ENCODE assay signal across 12 mouse cellular contexts in the genomic region with DNA sequence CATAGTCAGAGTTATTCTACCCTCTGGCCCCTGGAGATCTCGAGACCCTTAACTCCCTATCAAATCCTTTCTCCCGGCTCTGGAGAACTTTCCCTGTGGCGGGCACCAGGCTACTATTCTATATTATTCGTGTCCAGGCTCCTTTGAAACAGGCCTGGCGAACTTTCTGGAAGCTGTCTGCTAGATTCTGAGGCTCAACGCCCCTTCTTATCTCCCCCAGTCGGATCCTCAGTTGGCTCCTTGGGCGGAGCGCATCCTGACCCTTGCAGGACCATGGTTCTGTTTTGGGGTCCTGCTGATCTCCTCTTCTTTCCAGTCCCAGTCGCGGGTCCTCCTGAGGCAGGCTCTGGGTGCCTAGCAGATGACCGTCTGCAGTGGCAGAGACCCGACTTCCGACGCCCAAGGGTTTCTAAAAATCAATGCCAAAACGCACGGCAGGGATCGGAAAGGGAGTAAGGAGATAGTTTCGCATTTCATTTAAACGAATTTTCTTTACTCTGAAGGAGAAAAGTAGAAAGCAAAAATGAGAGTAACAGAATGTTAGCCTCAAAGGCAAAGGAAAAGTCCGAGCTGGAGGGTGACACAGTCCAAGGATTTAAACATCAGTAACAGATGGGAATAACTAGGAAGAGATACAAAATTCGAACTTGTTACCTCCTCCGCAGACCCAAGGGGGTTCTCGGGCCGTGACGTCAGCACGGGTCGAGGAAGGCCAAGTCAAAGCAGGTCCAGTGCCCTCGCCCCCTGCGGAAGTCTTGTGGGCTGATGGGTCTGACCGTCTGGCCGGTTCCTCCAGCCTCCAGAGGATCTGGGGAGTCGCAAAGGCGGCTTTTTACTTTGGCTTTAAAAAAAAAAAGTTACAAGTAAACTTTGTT. TPM values are rescaled to one million over a fixed set of nuclear protein-coding genes. Genes with fewer than 3 reads are reported as not detected.
DNase-seq lines count a peak whose midpoint lies in the region; ATAC-seq lines count a peak whose summit lies in the region.
"Had no signal": no experiment of that assay in that cellular context is flagged by ENCODE, and none has a peak within 500 bp of the region (broad histone marks: within the 10 kb centered on the region; RNA-seq: fewer than 3 reads in every experiment).

No protein-coding gene starts in this region.

- DNase-seq in hindbrain, embryonic 14.5 days (ENCODE audit: low spot score) = no peak
- peak; percentile 57 for DNase-seq in embryo, embryonic 10.5 days (ENCODE audit: low spot score)
- peak; percentile 42 for DNase-seq in neural tube, embryonic 11.5 days (ENCODE audit: low spot score)
- DNase-seq in c-Kit-positive CD71-positive TER-119-positive erythroid progenitor cells, embryonic 14.5 days (ENCODE audit: low spot score) = no peak
- no peak for DNase-seq in ovary, postnatal 14 days (ENCODE audit: low spot score)
- DNase-seq: adrenal gland, adult 2 months; right cerebral cortex, postnatal 25 days had no signal

- ATAC-seq in hindbrain, embryonic 12.5 days (ENCODE audit: low FRiP score) = no peak
- ATAC-seq in hindbrain, embryonic 14.5 days (ENCODE audit: low FRiP score) = no peak
- ATAC-seq in forebrain, embryonic 13.5 days = no peak
- ATAC-seq in neural tube, embryonic 11.5 days (ENCODE audit: insufficient read depth, low FRiP score, low TSS enrichment) = no peak
- ATAC-seq in cerebellum, adult (ENCODE audit: insufficient number of reproducible peaks, low FRiP score, low TSS enrichment) = no peak

- H3K9me3 ChIP-seq in hindbrain, embryonic 12.5 days (replicated peaks) = no peaks in the 10 kb centered on the region
- H3K9me3 ChIP-seq in hindbrain, embryonic 14.5 days (ENCODE audit: control insufficient read depth, low read length) = no peaks in the 10 kb centered on the region
- no peaks in the 10 kb centered on the region for H3K9me3 ChIP-seq in forebrain, embryonic 13.5 days (replicated peaks)
- H3K9me3 ChIP-seq in neural tube, embryonic 11.5 days (ENCODE audit: control insufficient read depth, low read length) = no peaks in the 10 kb centered on the region

- H3K36me3 ChIP-seq in hindbrain, embryonic 12.5 days = no peaks in the 10 kb centered on the region
- H3K36me3 ChIP-seq in hindbrain, embryonic 14.5 days (replicated peaks; ENCODE audit: control insufficient read depth, insufficient read depth) = no peaks in the 10 kb centered on the region
- H3K36me3 ChIP-seq in forebrain, embryonic 13.5 days (ENCODE audit: poor library complexity, severe bottlenecking) = peaks cover 8% of the 10 kb centered on the region
- H3K36me3 ChIP-seq in neural tube, embryonic 11.5 days (ENCODE audit: control insufficient read depth, insufficient read depth, low read length) = no peaks in the 10 kb centered on the region
- H3K36me3 ChIP-seq: kidney, embryonic 15.5 days; limb, embryonic 12.5 days had no signal

- 2% methylated on average over 34 of the region's 34 CpGs for WGBS in hindbrain, embryonic 12.5 days
- WGBS in hindbrain, embryonic 14.5 days = 2% methylated on average over 34 of the region's 34 CpGs
- under 1% methylated on average over 34 of the region's 34 CpGs for WGBS in forebrain, embryonic 13.5 days
- under 1% methylated on average over 34 of the region's 34 CpGs for WGBS in neural tube, embryonic 11.5 days

- H3K9ac ChIP-seq in hindbrain, embryonic 12.5 days = no peak overlapping the region
- no peak overlapping the region for H3K9ac ChIP-seq in hindbrain, embryonic 14.5 days
- peak overlapping the region; percentile 97 for H3K9ac ChIP-seq in forebrain, embryonic 13.5 days
- no peak overlapping the region for H3K9ac ChIP-seq in neural tube, embryonic 11.5 days (ENCODE audit: low read length)
- H3K9ac ChIP-seq: kidney, embryonic 15.5 days; limb, embryonic 12.5 days had no signal

- peaks cover 98% of the 10 kb centered on the region for H3K27me3 ChIP-seq in hindbrain, embryonic 12.5 days
- H3K27me3 ChIP-seq in hindbrain, embryonic 14.5 days (ENCODE audit: control insufficient read depth, insufficient read depth, low read length) = peaks cover 100% of the 10 kb centered on the region
- peaks cover 95% of the 10 kb centered on the region for H3K27me3 ChIP-seq in forebrain, embryonic 13.5 days
- peaks cover 96% of the 10 kb centered on the region for H3K27me3 ChIP-seq in neural tube, embryonic 11.5 days (ENCODE audit: control insufficient read depth, insufficient read depth, low read length)

- H3K4me3 ChIP-seq in hindbrain, embryonic 12.5 days = no peak overlapping the region
- no peak overlapping the region for H3K4me3 ChIP-seq in hindbrain, embryonic 14.5 days (replicated peaks; ENCODE audit: low read length)
- peak overlapping the region; percentile 70 for H3K4me3 ChIP-seq in forebrain, embryonic 13.5 days
- H3K4me3 ChIP-seq in neural tube, embryonic 11.5 days (ENCODE audit: low read depth, low read length) = no peak overlapping the region

- peak overlapping the region; percentile 63; the same call in 1 of the 2 replicates for H3K4me2 ChIP-seq in hindbrain, embryonic 12.5 days (replicated peaks)
- H3K4me2 ChIP-seq in hindbrain, embryonic 14.5 days (replicated peaks) = no peak overlapping the region
- peak overlapping the region; percentile 79 for H3K4me2 ChIP-seq in forebrain, embryonic 13.5 days
- H3K4me2 ChIP-seq in neural tube, embryonic 11.5 days (ENCODE audit: low read depth) = no peak overlapping the region

- H3K4me1 ChIP-seq in hindbrain, embryonic 12.5 days = peaks cover 28% of the 10 kb centered on the region
- peaks cover 15% of the 10 kb centered on the region for H3K4me1 ChIP-seq in hindbrain, embryonic 14.5 days (replicated peaks; ENCODE audit: control insufficient read depth, insufficient read depth, low read length)
- H3K4me1 ChIP-seq in forebrain, embryonic 13.5 days = peaks cover 40% of the 10 kb centered on the region
- no peaks in the 10 kb centered on the region; the same call in 1 of the 2 replicates for H3K4me1 ChIP-seq in neural tube, embryonic 11.5 days (ENCODE audit: control insufficient read depth, insufficient read depth, low read length)

- no peak overlapping the region for H3K27ac ChIP-seq in hindbrain, embryonic 12.5 days
- H3K27ac ChIP-seq in hindbrain, embryonic 14.5 days = no peak overlapping the region
- H3K27ac ChIP-seq in forebrain, embryonic 13.5 days = peak overlapping the region; percentile 92
- no peak overlapping the region for H3K27ac ChIP-seq in neural tube, embryonic 11.5 days (ENCODE audit: low read depth, low read length)
- H3K27ac ChIP-seq: kidney, embryonic 15.5 days; limb, embryonic 12.5 days had no signal

RNA-seq across cellular contexts. Expression of gene Dmrta2, which starts 1.3 kb away (rescaled TPM):
- 0.20 and 0.21 TPM in 2 replicates for polyA plus RNA-seq in hindbrain, embryonic 12.5 days (2016; fragmentation: Nextera tagmentation; extraction: Ambion mirVana)
- 0.08 TPM in 1 of 2 replicates, not detected in the other for polyA plus RNA-seq in hindbrain, embryonic 14.5 days (2014; fragmentation: Nextera tagmentation; extraction: Ambion mirVana)
- polyA plus RNA-seq in forebrain, embryonic 13.5 days (2015; fragmentation: Nextera tagmentation; extraction: Ambion mirVana) = 6.1 and 7.1 TPM in 2 replicates
- polyA plus RNA-seq in neural tube, embryonic 11.5 days (2014; fragmentation: Nextera tagmentation; extraction: Ambion mirVana) = 0.12 and 0.14 TPM in 2 replicates

Comparison
In these comparisons a context has a peak if more than half of its experiments do, and no peak if none do; other contexts are left out.
1. H3K4me2 ChIP-seq: peak in hindbrain, embryonic 12.5 days (single experiment) and forebrain, embryonic 13.5 days (single experiment); none in hindbrain, embryonic 14.5 days (single experiment) and neural tube, embryonic 11.5 days (single experiment).
2. DNase-seq: peak in embryo, embryonic 10.5 days (single experiment) and neural tube, embryonic 11.5 days (single experiment); none in hindbrain, embryonic 14.5 days (single experiment), c-Kit-positive CD71-positive TER-119-positive erythroid progenitor cells, embryonic 14.5 days (single experiment) and ovary, postnatal 14 days (single experiment).